Mouse (Mus musculus) right cerebral cortex, adult 2 months (tissue): ENCODE results near the gene BC030499.
A peak's percentile ranks its signal among the peaks of the same experiment; 100 is the strongest.

Source experiments
- DNase-seq, 2 experiments: peaks; one replicate each; pipeline ENCODE4 v3.0.0; 2021 to 2022; ENCODE audit warnings: low spot score in 2 of 2

Gene BC030499

DNA sequence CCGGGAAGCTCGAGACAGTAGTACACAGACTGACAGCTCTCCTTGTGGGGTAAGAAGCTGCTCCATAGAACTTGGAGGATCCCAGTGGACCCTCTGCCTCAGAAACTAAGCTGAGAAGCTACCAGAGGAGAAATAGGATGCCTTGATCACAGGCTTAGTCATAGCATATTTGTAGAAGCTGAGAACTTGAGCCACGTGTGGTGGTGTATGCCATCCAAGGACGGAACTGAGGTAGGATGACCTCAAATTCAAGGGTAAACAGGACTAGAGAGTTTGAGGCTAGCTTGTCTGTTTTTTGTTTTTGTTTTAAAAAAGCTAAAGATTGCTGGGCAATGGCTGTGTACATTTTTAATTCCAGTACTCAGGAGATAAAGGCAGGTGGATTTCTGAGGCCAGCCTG lies 14.6 kb downstream of the BC030499 start:
- no peak for DNase-seq

GRCm38 (mm10) chr11:78310861-78311511 lies 20.3 kb downstream of the BC030499 start:
- no peak for DNase-seq

DNA sequence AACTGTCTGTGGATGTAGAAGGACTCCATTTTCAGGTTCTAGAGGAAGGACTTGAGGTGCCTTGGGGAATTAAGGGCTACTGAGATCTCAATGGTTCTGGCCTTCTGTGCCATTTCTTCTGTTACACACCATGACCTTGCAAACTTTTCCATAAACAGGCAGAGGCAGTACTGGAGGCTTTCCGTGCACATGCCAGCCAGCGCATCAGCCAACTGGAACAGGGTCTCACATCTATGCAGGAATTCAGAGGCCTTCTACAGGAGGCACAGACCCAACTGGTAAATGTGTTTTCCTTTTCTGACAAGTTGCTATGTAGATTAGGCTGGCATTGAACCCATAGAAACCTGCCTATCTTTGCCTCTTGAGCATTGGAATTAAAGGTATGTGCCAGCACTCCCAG lies 23.0 kb downstream of the BC030499 start:
- no peak for DNase-seq

GRCm38 (mm10) chr11:78318411-78318810 lies 27.8 kb downstream of the BC030499 start:
- DNase-seq = no peak

- no peak for DNase-seq
Observed at GRCm38 (mm10) chr11:78322076-78322831, 31.6 kb downstream of the BC030499 start.

- peak; percentile 66 to 80 for DNase-seq
Observed at GRCm38 (mm10) chr11:78322860-78323259, 32.2 kb downstream of the BC030499 start, which contains the start of gene Aldoc. Gene Aldoc, plus strand, starts transcription at chr11:78322968.

- no peak for DNase-seq
Observed at GRCm38 (mm10) chr11:78324000-78324785, 33.6 kb downstream of the BC030499 start.

- DNase-seq = no peak
Observed at GRCm38 (mm10) chr11:78324965-78325364, 34.3 kb downstream of the BC030499 start.

DNA sequence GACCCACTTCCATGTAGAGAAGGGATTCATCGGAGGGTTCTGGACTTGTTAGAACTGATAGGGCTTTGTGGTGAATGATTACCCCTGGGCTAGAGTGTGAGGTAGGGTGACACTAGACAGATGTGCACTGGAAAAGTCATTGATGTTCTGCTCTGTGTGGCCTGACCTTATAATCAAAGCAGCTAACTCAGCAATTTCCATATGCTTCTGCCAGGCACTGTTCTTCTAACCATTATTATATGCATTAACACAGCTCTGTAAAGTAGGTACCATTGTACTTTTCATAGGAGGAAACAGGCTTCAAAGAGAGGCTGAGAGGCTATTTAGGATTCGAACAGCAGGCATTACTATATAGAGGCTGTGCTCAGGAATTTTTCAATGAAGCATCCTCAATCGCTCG lies 36.6 kb downstream of the BC030499 start:
- no peak for DNase-seq

DNA sequence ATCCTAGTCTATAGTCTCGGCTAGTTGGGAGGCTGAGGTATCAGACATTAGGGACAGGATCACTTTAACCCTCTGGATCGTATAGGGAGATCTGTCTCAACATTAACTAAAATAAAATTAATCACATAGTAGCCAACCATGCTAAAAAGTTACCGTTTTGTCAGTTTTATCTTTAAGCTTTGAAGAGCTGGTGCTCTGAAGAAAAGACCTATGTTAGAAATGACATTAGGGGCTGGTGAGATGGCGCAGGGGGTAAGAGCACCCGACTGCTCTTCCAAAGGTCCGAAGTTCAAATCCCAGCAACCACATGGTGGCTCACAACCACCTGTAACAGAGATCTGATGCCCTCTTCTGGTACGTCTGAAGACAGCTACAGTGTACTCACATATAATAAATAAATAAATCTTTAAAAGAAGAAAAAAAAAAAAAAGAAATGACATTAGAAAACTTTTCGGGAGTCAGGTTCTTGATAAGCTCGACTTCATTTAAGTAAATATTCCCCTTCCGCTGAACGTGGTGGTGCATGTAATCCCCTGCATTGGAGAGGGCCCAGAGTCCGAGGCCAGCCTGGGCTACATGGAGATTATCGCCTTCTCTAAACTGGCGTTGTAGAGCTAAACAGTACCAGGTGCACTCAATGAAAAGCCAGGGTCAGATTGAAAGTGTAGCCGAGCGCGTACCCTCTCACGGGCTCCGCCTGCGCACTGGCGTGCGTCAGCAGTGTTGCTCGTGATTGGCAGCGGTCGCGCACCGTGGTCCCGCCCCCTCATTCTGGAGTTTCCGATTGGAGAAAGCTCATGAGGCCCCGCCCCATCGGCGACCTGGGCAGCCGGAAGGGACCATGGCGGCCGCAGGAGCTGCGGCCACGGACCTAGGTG lies 37.2 kb downstream of the BC030499 start, which contains the start of gene Pigs:
Gene Pigs, plus strand, starts transcription at position 782 of the 878 bp plus-strand sequence.
- peak; percentile 97 for DNase-seq

GRCm38 (mm10) chr11:78328512-78329056 lies 37.9 kb downstream of the BC030499 start:
- no peak for DNase-seq

DNA sequence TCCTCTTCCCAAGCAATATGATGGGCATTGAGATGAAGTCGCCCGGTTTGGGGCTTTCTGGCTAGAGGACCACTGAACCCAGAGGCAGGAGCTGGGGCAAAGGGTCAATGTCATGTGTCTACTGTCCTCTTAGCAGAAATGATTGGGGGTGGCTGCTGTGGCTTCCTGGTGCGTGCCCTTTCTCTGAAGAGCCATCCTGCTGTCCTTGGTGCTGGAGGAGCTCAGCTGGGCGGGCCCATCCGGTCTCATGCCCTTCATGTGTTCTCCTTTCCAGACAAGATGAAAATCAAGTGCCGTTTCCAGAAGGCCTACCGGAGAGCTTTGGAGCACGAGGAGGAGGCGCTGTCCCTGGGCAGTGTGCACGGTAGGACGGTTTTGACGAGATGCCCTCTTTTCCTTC lies 42.0 kb downstream of the BC030499 start:
- no peak for DNase-seq

DNA sequence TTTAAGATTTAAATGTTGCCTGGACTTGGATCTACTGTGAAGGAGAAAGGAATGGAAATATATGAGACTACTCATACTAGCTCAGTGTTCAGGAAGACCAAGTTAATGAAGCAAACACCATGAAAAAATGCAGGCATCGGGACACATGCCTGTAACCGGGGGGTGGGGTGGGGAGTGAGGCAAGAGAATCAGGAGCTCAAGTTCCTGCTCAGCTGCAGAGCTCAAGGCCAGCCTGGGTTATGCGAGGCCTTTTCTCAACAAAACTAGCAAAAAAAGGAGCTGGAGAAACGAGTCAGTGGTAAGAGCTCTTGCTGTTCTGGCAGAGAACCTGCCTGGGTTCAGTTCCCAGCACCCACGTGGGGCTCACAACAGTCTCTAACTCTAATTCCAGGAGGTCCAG lies 43.4 kb downstream of the BC030499 start:
- DNase-seq = no peak

DNA sequence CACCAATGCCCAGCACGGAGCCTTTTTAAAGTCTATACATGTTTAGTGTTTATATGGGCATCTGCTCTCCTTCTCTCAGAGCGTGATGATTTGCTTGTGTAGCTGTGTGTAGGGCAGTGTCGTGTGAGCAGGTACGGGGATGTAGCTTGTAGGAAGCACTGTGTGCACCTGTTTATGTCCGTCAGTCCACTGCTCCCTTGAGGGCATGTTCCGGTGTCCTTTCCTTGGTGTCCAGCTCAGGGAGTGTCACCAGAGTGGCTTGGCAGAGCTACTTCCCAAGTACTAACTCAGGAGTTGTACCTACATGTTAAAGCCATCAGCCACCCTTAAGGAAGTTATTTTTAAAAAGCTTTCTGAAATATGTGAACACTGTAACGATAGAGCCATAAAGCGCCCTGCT lies 46.4 kb downstream of the BC030499 start:
- DNase-seq = no peak

DNA sequence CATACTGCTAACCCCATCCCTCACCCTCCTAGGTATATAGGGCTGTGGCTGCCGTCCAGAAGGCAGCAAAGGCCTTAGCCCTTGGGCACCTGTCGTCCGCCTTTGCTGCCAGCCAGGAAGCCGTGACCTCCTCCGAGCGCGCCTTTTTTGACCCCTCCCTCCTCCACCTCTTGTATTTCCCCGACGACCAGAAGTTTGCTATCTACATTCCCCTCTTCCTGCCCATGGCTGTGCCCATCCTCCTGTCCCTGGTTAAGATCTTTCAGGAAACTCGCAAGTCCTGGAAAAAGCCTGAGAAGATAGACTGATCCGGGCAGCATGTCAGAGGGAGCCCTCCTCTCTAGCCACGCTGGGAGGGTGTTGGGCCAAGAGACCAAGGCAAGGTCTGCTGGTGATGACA lies 51.1 kb downstream of the BC030499 start:
- DNase-seq = no peak

GRCm38 (mm10) chr11:78343381-78344327 lies 53.0 kb downstream of the BC030499 start, which contains the start of gene Unc119:
Gene Unc119, plus strand, starts transcription at chr11:78343482.
- DNase-seq = peak; percentile 62 to 75

- no peak for DNase-seq
Observed at GRCm38 (mm10) chr11:78344328-78344889, 53.8 kb downstream of the BC030499 start.

DNA sequence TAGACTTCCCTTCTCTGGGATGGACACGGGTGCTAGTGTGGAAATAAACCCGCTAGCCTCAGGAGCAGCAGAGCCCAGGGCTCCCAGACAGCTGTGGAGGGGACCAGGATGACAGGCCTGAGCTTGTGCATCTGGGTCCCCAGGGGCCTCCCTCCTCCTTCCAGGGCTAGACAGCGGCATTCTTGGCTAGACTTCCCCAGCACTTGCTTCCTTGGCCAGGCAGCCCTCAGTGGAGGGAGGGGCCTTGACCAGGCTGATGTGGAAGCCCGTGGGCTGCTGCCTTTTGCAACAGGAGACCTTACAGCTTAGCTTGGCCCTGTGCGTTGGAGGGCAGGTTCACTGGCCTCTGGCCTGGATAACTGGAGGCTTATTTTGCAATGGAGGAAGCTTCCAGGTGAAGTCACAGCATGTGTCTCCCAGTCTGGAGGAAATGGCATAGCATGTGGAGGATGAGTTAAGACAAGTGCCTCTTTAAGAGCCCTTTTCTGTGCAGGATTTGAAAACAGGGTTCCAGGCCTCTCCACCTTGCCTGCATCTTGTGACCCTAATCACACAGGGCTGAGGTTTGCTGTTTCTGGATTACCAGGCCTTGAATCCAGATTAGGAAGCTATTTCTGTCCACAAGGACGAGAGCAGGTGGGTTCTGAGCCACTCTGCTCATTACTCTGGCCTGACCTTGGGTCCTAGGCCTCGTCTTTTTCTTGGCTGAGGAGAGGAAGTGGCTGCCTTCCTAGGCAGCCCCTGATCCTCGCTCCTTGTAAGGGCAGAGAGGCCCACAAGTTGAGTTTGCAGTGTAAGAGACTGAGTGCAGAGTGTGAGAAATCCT lies 54.5 kb downstream of the BC030499 start:
- no peak for DNase-seq

DNA sequence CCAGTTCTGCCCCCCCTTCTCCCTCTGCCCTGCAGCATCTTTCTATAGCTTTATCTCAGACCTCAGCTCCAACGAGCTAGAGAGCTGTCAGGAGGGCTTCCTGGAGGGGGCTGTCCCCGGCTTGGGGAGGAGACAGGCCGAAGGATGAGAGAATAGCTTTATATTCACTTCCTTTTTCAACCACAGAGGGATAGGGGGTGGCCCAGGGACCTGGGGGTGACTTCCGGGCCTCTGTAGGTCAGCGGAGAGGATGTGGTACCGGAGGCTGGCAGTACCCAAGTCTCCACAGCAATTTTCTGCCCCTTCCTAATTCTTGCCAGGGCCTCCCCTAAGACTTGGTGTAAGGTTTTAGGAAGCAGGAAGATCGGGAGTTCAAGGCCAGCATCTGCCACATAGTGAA lies 55.2 kb downstream of the BC030499 start:
- DNase-seq = no peak
